Mouse (Mus musculus) midbrain, embryonic 15.5 days (tissue): ENCODE results near the gene C1qb. TPM values are rescaled to one million over a fixed set of nuclear protein-coding genes. Genes with fewer than 3 reads are reported as not detected.
A peak's percentile ranks its signal among the peaks of the same experiment; 100 is the strongest.

ENCODE experiments used
- ATAC-seq: fragments of 200-750 bp; cut with Nextera tagmentation; replicated peaks from 2 replicates; pipeline ENCODE4 v1.8.0; 2017; ENCODE audit warnings: moderate TSS enrichment
- H3K27ac ChIP-seq: fragments of 300-500 bp; sonication (generic); 2 replicates; pipeline ENCODE4 v1.5.1; 2015; ENCODE audit warnings: mild to moderate bottlenecking, inconsistent platforms
- H3K27me3 ChIP-seq: fragments of 300-500 bp; sonication (generic); replicated peaks from 2 replicates; pipeline ENCODE4 v1.6.1; 2015; ENCODE audit warnings: inconsistent platforms
- H3K36me3 ChIP-seq: fragments of 300-500 bp; sonication (generic); replicated peaks from 2 replicates; pipeline ENCODE4 v1.6.1; 2015; ENCODE audit warnings: inconsistent platforms
- H3K4me1 ChIP-seq: fragments of 300-500 bp; sonication (generic); 2 replicates; pipeline ENCODE4 v1.6.1; 2015; ENCODE audit warnings: inconsistent platforms
- H3K4me2 ChIP-seq: fragments of 300-500 bp; sonication (generic); 2 replicates; pipeline ENCODE4 v1.6.1; 2015; ENCODE audit warnings: inconsistent platforms, mild to moderate bottlenecking, moderate library complexity
- H3K4me3 ChIP-seq: fragments of 300-500 bp; sonication (generic); 2 replicates; pipeline ENCODE4 v1.5.1; 2015; ENCODE audit warnings: mild to moderate bottlenecking, inconsistent platforms
- H3K9ac ChIP-seq: fragments of 300-500 bp; sonication (generic); 2 replicates; pipeline ENCODE4 v1.6.1; 2015; ENCODE audit warnings: mild to moderate bottlenecking, inconsistent platforms
- H3K9me3 ChIP-seq: fragments of 300-500 bp; sonication (generic); 2 replicates; pipeline ENCODE4 v1.6.1; 2016; ENCODE audit warnings: inconsistent platforms
- WGBS: fragments of 180-500 bp; shearing (Covaris S2); methylation state at CpG from one replicate; pipeline ENCODE4 v1.1.7; 2015; ENCODE audit warnings: mixed read lengths; 5-methylcytosine and 5-hydroxymethylcytosine counted together
- polyA plus RNA-seq: library from polyadenylated mRNA; unstranded; fragments of >200 nt; fragmentation: Nextera tagmentation; extraction: Ambion mirVana; gene quantifications from 2 replicates; pipeline ENCODE4 v1.2.1, GENCODE M21; 2015

Gene C1qb
- polyA plus RNA-seq, 1 experiment from 2014 or later: 39.7 TPM

GRCm38 (mm10) chr4:136892371-136892770, 6.4 kb upstream of the C1qb start:
- Histone ChIP-seq H3K4me3 (no peak overlapping the region), H3K9ac (no peak overlapping the region), H3K36me3 (no peaks in the 10 kb centered on the region), H3K9me3 (no peaks in the 10 kb centered on the region), H3K27ac (no peak overlapping the region), H3K4me2 (no peak overlapping the region), H3K4me1 (peaks cover 13% of the 10 kb centered on the region; the same call in 1 of the 2 replicates), H3K27me3 (peaks cover 41% of the 10 kb centered on the region)
- WGBS: 72% methylated on average over 7 of the region's 7 CpGs
- no peak for ATAC-seq

DNA sequence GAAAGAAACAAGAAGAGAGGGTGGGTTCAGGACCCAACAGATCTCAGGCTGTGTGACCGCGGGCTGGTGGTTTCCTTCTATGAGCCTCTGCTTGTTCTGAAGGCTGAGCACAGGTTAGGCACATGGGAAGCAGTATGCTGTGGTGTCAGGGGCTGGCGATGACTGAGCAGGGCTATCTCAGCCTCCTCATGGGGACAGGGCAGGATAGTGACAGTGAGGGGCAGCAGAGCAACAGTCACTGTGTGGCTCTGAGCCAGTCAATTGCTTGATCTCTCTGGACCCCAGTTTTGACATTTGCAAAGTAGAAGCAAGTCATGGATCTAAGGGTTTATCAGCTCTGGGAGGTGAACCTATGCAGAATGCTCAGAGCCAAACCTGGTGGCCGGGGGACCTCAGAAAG, 5.1 kb upstream of the C1qb start:
- Histone ChIP-seq H3K4me1 (peaks cover 19% of the 10 kb centered on the region), H3K4me2 (no peak overlapping the region), H3K9ac (no peak overlapping the region), H3K27ac (no peak overlapping the region), H3K27me3 (peaks cover 29% of the 10 kb centered on the region), H3K9me3 (no peaks in the 10 kb centered on the region), H3K36me3 (no peaks in the 10 kb centered on the region), H3K4me3 (no peak overlapping the region)
- 86% methylated on average over 4 of the region's 4 CpGs for WGBS
- no peak for ATAC-seq

DNA sequence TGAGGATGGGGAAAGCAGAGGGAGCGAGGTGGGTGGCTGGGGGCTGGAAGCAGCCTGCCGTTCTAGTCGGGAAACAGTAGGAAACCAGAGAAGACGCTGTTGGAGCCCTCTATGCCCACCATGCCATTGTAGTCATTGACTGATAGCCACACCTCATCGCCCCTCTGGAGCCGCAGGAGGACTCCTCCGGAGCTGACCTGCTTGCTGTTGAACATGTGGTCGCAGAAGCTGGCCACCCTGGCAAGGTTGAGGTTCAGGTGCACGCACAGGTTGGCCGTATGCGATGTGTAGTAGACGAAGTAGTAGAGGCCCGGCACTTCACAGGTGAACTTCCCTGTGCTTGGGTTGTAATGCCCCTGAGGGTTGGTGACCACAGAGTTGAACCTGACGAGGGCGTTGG, 4.0 kb upstream of the C1qb start:
- Histone ChIP-seq H3K27me3 (peaks cover 21% of the 10 kb centered on the region), H3K9me3 (no peaks in the 10 kb centered on the region), H3K4me3 (no peak overlapping the region), H3K9ac (no peak overlapping the region), H3K4me2 (no peak overlapping the region), H3K36me3 (no peaks in the 10 kb centered on the region), H3K4me1 (peaks cover 21% of the 10 kb centered on the region), H3K27ac (no peak overlapping the region)
- 89% methylated on average over 15 of the region's 15 CpGs for WGBS
- ATAC-seq: no peak

- H3K4me2 ChIP-seq: no peak overlapping the region
- H3K9me3 ChIP-seq: no peaks in the 10 kb centered on the region
- 79% methylated on average over 5 of the region's 5 CpGs for WGBS
- no peak for ATAC-seq
- H3K9ac ChIP-seq: no peak overlapping the region
- no peaks in the 10 kb centered on the region for H3K36me3 ChIP-seq
- peaks cover 9% of the 10 kb centered on the region; the same call in 1 of the 2 replicates for H3K27me3 ChIP-seq
- peaks cover 16% of the 10 kb centered on the region for H3K4me1 ChIP-seq
- no peak overlapping the region for H3K4me3 ChIP-seq
- H3K27ac ChIP-seq: no peak overlapping the region
Measured at GRCm38 (mm10) chr4:136887714-136888113, 1.7 kb upstream of the C1qb start.

DNA sequence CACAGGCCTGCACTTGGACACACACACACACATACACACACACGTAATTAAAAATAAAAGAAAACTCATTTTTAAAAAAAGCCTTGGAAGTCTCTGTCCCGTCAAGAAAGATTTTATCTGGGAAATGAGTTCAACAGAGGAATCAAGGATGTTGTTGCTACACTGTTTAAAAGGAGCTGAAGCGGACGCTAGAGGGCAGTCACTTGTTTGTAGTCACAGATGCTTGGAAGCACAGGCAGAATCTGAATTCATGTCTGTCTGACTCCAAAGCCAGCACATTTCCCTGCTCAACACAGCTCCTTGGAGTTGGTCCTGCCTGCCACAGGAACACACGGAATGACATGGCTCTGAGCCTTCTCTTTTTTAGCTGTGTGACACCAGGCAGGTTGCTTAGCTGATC, 7.4 kb downstream of the C1qb start:
- Histone ChIP-seq H3K27ac (no peak overlapping the region), H3K4me1 (no peaks in the 10 kb centered on the region), H3K4me2 (no peak overlapping the region), H3K4me3 (no peak overlapping the region), H3K9me3 (no peaks in the 10 kb centered on the region), H3K9ac (no peak overlapping the region), H3K27me3 (no peaks in the 10 kb centered on the region; the same call in 1 of the 2 replicates), H3K36me3 (no peaks in the 10 kb centered on the region)
- no peak for ATAC-seq
- WGBS: 24% methylated on average over 5 of the region's 5 CpGs

- ATAC-seq: 0 out of 2 replicates have a peak, but pooled peaks have one; percentile 33
- no peak overlapping the region for H3K9ac ChIP-seq
Measured at GRCm38 (mm10) chr4:136878171-136878570, 7.8 kb downstream of the C1qb start.

GRCm38 (mm10) chr4:136876971-136877370, 9.0 kb downstream of the C1qb start:
- 17% methylated on average over 7 of the region's 7 CpGs for WGBS
- peak; percentile 74; the same call in 1 of the 2 replicates for ATAC-seq

More at GRCm38 (mm10) chr4:136878171-136878570, 7.8 kb downstream of the C1qb start:
- no peaks in the 10 kb centered on the region for H3K4me1 ChIP-seq
- H3K9me3 ChIP-seq: no peaks in the 10 kb centered on the region
- no peaks in the 10 kb centered on the region for H3K36me3 ChIP-seq
- no peak overlapping the region for H3K4me2 ChIP-seq
- no peak overlapping the region for H3K4me3 ChIP-seq
- 49% methylated on average over 8 of the region's 8 CpGs for WGBS
- H3K27ac ChIP-seq: no peak overlapping the region
- H3K27me3 ChIP-seq: no peaks in the 10 kb centered on the region; the same call in 1 of the 2 replicates

DNA sequence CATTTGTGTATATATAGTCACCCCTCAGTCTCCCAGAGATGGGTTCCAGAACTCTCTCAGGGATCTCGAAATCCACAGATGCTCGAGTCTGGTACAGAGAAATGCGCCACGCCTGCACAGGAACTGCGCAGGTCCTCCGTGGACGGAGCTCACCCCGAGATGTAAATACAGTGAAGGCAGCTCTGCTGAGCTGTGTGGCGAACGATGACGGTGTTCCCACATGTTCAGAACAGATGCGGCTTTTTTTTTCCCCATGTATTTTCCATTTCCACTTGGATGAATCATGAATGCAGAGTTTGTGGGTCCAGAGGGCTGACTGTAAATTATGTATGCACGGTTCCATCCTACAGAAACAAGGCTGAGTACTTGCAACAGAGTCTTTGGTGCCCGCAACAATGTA, 11.0 kb downstream of the C1qb start:
- H3K4me1 ChIP-seq: no peaks in the 10 kb centered on the region
- no peak overlapping the region for H3K9ac ChIP-seq
- no peak overlapping the region for H3K27ac ChIP-seq
- no peak overlapping the region for H3K4me3 ChIP-seq
- no peak overlapping the region for H3K4me2 ChIP-seq
- H3K9me3 ChIP-seq: no peaks in the 10 kb centered on the region
- no peaks in the 10 kb centered on the region for H3K27me3 ChIP-seq
- WGBS: 90% methylated on average over 14 of the region's 14 CpGs
- no peaks in the 10 kb centered on the region for H3K36me3 ChIP-seq
- no peak for ATAC-seq

More at GRCm38 (mm10) chr4:136876971-136877370, 9.0 kb downstream of the C1qb start:
- Histone ChIP-seq H3K36me3 (no peaks in the 10 kb centered on the region), H3K4me1 (no peaks in the 10 kb centered on the region), H3K4me3 (no peak overlapping the region), H3K27me3 (no peaks in the 10 kb centered on the region; the same call in 1 of the 2 replicates), H3K9me3 (no peaks in the 10 kb centered on the region), H3K4me2 (no peak overlapping the region), H3K9ac (no peak overlapping the region), H3K27ac (no peak overlapping the region)

- Histone ChIP-seq H3K9me3 (no peaks in the 10 kb centered on the region), H3K4me1 (peaks cover 34% of the 10 kb centered on the region), H3K9ac (no peak overlapping the region), H3K4me3 (no peak overlapping the region), H3K27me3 (no peaks in the 10 kb centered on the region), H3K27ac (0 out of 2 replicates have a peak overlapping the region, but pooled peaks have one; percentile 4), H3K4me2 (no peak overlapping the region), H3K36me3 (no peaks in the 10 kb centered on the region)
- ATAC-seq: no peak
- 80% methylated on average over 6 of the region's 6 CpGs for WGBS
Measured at GRCm38 (mm10) chr4:136868371-136868770, 17.6 kb downstream of the C1qb start.

GRCm38 (mm10) chr4:136867690-136868345, 18.2 kb downstream of the C1qb start:
- Histone ChIP-seq H3K4me1 (peaks cover 35% of the 10 kb centered on the region), H3K9ac (no peak overlapping the region), H3K4me2 (no peak overlapping the region), H3K27me3 (no peaks in the 10 kb centered on the region), H3K27ac (0 out of 2 replicates have a peak overlapping the region, but pooled peaks have one; percentile 4), H3K9me3 (no peaks in the 10 kb centered on the region), H3K4me3 (no peak overlapping the region), H3K36me3 (no peaks in the 10 kb centered on the region)
- peak; percentile 26; the same call in 1 of the 2 replicates for ATAC-seq
- WGBS: 14% methylated on average over 12 of the region's 12 CpGs

GRCm38 (mm10) chr4:136865531-136865930, 20.5 kb downstream of the C1qb start:
- Histone ChIP-seq H3K27me3 (no peaks in the 10 kb centered on the region), H3K4me3 (no peak overlapping the region), H3K4me2 (peak overlapping the region; percentile 25; the same call in 1 of the 2 replicates), H3K36me3 (no peaks in the 10 kb centered on the region), H3K9me3 (no peaks in the 10 kb centered on the region), H3K27ac (peak overlapping the region; percentile 65), H3K9ac (no peak overlapping the region), H3K4me1 (peaks cover 53% of the 10 kb centered on the region)
- peak; percentile 43 for ATAC-seq
- WGBS: 44% methylated on average over 5 of the region's 5 CpGs

DNA sequence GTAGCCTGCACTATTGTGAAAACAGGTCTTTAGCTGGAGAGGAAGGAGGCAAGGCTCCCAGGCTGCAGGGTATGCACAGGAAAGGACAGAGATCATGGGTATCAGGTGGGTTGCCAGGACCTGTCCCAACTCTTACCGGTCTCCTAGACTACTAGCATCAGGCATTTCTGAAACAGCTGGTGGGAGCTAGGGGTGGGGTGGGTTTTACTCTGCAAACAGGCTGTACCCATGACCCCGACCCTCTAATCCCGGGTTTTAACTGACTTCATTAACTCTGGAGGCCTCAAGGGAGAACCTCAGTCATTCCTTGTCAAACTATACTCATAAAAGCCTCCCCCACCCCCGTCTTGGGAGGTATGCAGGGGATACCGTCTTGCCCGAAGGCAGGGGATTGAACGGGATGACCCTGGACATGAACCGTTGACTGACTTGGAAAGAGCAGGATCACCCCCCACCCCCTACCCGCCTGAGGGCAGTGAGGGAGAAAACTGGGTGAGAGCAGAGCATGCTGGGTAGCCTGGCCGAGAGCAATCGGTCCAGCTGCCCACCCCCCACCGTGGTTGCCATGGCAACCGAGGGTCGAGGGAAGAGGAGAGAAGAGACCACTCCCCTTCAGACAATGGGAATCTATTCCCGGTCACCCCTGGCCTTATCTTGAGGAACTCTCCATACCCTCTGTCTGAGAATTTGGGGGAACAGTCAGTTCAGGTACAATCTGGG, 21.1 kb downstream of the C1qb start:
- peaks cover 53% of the 10 kb centered on the region for H3K4me1 ChIP-seq
- peak overlapping the region; percentile 65 for H3K27ac ChIP-seq
- H3K9me3 ChIP-seq: no peaks in the 10 kb centered on the region
- peak overlapping the region; percentile 25 for H3K4me2 ChIP-seq
- H3K36me3 ChIP-seq: no peaks in the 10 kb centered on the region
- WGBS: 2% methylated on average over 15 of the region's 15 CpGs
- no peaks in the 10 kb centered on the region for H3K27me3 ChIP-seq
- no peak overlapping the region for H3K9ac ChIP-seq
- H3K4me3 ChIP-seq: no peak overlapping the region
- peak; percentile 63; the same call in 1 of the 2 replicates for ATAC-seq
